Mouse (Mus musculus): ENCODE data around the gene Foxa3. TPM values are rescaled to one million over a fixed set of nuclear protein-coding genes. Genes with fewer than 3 reads are reported as not detected.

Gene Foxa3
- polyA plus RNA-seq (2015; fragmentation: Nextera tagmentation; extraction: Ambion mirVana), result 0.22 TPM in 1 of 2 replicates, not detected in the other

DNA sequence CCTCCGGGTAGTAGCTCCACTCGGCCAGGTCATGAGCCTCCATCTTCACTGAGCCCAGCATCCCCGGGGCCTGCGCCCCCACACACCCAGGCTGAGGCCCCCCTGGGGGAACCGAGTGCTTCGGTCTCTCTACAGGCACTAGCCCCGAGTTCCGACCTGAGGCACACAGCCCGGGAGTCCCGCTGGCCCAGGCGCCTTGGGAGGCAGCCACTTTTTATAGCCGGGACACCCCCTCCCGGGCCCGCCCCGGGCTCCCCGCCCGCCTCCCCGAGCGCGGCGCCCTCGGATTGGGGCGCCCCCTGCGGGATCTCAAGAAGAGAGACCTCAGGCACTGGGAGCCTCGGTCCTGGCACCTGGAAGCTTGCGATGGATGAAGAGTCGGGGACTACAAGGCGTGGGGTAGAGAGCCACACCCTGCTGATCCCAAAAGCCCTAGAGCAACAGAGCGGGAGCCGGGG lies at the start of gene Foxa3:
Gene Foxa3, minus strand, starts transcription at position 182 of the 458 bp plus-strand sequence.

DNA sequence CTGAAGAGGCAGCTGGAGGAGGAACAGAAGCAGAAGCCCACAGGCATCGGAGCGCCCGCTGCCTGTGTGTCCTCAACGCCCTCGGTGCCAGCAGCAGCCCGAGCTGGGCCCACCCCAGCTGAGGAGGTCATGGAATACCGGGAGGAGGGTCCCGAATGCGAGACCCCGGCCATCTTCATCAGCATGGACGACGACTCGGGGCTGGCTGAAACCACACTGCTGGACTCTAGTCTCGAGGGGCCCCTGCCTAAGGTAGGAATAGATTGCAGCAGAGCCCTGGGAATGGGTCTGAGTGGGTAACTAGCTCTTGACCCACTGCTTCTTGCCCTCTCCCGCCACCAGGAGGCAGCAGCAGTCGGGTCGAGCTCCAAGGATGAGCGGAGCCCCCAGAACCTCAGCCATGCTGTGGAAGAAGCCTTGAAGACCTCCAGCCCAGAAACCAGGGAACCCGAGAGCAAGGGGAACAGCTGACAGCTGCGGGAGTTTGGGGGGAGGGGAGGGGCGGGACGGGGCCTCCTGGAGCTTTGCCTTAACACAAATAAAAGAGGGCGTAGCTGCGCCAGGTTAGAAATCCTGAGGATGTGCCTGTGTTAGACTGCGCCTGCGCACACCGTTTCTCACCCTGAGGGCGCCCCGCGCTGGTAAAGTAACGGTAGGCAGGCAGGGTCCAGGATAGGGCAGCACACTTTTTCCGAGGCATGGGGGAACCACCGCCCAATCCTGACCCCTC lies 30.9 kb upstream of the Foxa3 start, which contains the start of gene Rsph6a:
Gene Rsph6a, plus strand, starts transcription at position 644 of the 730 bp plus-strand sequence.

DNA sequence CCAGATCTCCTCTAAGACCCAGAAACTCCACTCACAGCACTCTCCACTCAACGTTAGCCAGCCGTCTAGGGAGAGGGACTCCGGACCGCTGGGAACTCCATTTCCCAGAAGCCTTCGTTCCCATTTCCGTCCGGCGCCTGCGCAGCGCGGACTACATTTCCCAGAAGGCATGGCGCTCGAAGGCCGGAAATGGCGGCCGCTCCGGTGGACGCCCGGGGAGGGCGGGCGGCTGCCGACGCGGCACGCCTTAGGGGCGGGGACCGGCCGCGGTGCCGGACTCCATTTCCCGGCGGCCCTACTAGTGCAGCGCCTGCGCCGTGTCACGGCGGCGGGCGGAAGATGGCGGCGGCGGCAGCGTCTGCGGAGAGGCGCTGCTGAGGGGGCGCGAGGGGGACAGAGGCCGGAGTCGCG lies 763 bp upstream of the Foxa3 start, which contains the start of gene Sympk:
Gene Sympk, plus strand, starts transcription at position 282 of the 411 bp plus-strand sequence.

DNA sequence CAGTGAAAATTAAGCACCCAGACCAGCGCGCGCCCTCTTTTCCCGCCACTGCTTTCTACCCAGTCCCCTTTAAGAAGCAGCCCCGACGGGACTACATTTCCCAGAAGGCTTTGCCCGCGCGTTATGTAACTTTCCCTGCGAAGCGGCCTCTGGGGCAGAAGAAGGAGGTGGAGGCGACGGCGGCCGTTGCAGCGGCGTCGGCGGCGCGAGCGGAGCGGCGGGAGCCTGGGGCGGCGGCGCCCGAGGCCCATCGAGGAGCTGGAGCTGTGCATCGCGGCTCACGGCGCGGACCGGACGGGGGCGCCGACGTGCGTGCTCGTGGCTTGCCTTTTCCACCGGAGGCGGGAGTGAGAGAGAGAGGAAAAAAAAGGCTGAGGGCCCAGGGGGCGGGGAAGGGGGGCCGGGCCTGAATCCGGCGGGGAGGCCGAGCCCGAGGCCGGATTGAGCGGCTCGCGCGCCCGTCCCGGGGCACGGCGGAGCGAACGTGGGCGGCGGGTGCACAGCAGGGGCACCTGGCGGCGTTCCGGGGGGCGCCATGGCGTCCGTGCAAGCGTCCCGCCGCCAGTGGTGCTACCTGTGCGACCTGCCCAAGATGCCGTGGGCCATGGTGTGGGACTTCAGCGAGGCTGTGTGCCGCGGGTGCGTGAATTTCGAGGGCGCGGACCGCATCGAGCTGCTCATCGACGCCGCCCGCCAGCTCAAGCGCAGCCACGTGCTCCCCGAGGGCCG lies 19.3 kb downstream of the Foxa3 start, which contains the start of gene Irf2bp1:
Gene Irf2bp1, plus strand, starts transcription at position 143 of the 729 bp plus-strand sequence.

DNA sequence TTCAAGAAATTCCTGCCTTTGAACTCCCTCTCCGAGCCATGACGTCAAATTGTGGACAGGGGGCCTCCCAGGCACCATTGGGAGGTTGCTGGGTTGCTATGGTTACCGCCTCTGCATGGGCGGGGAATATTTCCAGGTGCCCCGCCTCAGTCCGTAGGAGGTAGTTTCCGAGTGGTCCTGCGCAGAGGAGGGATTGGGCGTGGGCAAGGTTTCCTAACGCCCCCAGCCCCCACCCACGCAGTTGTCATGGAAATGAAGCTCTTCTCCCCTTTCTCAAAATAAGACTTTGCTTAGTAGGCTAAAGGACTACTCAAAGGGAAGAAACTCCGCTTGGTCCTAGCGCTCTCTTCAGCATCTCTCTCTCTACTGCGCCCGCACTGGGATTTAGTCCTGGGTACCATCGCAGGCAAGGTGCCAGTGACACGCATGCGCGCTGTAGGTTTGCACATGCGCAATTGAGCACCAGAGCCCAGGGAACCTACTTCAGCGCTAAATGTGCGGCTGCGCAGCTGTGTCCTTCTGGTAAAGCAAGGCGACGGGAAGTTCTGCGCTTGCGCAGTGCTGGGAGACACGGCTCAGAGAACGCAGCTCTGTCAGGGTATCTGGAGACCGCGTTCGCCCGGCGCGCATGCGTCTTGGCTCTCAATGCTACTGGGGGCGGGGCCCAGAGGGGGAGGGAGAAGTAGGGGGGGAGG lies 32.6 kb downstream of the Foxa3 start, which contains the start of gene Mypop:
Gene Mypop, plus strand, starts transcription at position 645 of the 695 bp plus-strand sequence.

DNA sequence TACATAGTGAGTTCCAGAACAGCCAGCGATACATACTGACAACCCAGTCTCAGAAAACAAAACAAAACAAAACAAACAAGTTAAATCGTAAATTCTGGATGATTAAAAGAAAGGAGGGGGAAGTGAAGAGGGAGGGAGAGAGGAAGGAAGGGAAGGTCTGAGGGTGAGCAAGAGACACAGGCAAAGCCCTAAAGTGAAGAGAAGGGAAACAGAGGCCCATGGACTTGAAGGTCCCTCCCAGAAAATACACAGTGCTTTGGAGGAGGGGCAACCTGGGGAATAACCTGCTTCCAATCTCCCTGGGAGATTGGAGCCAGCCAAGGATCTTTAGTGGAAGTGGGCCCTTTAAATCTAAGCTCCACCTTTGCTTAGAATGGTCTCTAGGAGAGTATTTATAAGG lies 36.2 kb downstream of the Foxa3 start, which contains the start of gene Nanos2:
Gene Nanos2, plus strand, starts transcription at position 301 of the 400 bp plus-strand sequence.

Other genes with a start within 250 kb of the Foxa3 start
- not detected in 2 replicates for gene Psg19, start 225.0 kb downstream of the Foxa3 start, polyA plus RNA-seq (2015; fragmentation: Nextera tagmentation; extraction: Ambion mirVana)
- not detected in 2 replicates for gene Psg17, start 201.9 kb downstream of the Foxa3 start, polyA plus RNA-seq (2015; fragmentation: Nextera tagmentation; extraction: Ambion mirVana)
- 0.94 and 1.0 TPM in 2 replicates for gene Mill2, start 183.6 kb downstream of the Foxa3 start, polyA plus RNA-seq (2015; fragmentation: Nextera tagmentation; extraction: Ambion mirVana)
- gene Pglyrp1, start 152.2 kb downstream of the Foxa3 start, polyA plus RNA-seq (2015; fragmentation: Nextera tagmentation; extraction: Ambion mirVana), result 1.4 and 1.9 TPM in 2 replicates
- gene Ccdc61, start 113.1 kb downstream of the Foxa3 start, polyA plus RNA-seq (2015; fragmentation: Nextera tagmentation; extraction: Ambion mirVana), result 11.4 and 14.7 TPM in 2 replicates
- 0.29 and 0.33 TPM in 2 replicates for gene Nova2, start 97.7 kb downstream of the Foxa3 start, polyA plus RNA-seq (2015; fragmentation: Nextera tagmentation; extraction: Ambion mirVana)
- not detected in 2 replicates for gene Nanos2, start 36.1 kb downstream of the Foxa3 start, polyA plus RNA-seq (2015; fragmentation: Nextera tagmentation; extraction: Ambion mirVana)
- gene Mypop, start 32.3 kb downstream of the Foxa3 start, polyA plus RNA-seq (2015; fragmentation: Nextera tagmentation; extraction: Ambion mirVana), result 1.3 and 1.5 TPM in 2 replicates
- 12.3 and 16.4 TPM in 2 replicates for gene Irf2bp1, start 19.5 kb downstream of the Foxa3 start, polyA plus RNA-seq (2015; fragmentation: Nextera tagmentation; extraction: Ambion mirVana)
- 16.8 and 18.7 TPM in 2 replicates for gene Sympk, start 839 bp upstream of the Foxa3 start, polyA plus RNA-seq (2015; fragmentation: Nextera tagmentation; extraction: Ambion mirVana)
- not detected in 2 replicates for gene Rsph6a, start 31.2 kb upstream of the Foxa3 start, polyA plus RNA-seq (2015; fragmentation: Nextera tagmentation; extraction: Ambion mirVana)
- 14.4 and 14.7 TPM in 2 replicates for gene Dmwd, start 52.7 kb upstream of the Foxa3 start, polyA plus RNA-seq (2015; fragmentation: Nextera tagmentation; extraction: Ambion mirVana)
- 145 and 149 TPM in 2 replicates for gene Dmpk, start 60.3 kb upstream of the Foxa3 start, polyA plus RNA-seq (2015; fragmentation: Nextera tagmentation; extraction: Ambion mirVana)
- 3.9 and 4.8 TPM in 2 replicates for gene Six5, start 71.1 kb upstream of the Foxa3 start, polyA plus RNA-seq (2015; fragmentation: Nextera tagmentation; extraction: Ambion mirVana)
- gene Gm4969, start 94.8 kb upstream of the Foxa3 start, polyA plus RNA-seq (2015; fragmentation: Nextera tagmentation; extraction: Ambion mirVana), result 0.30 and 0.65 TPM in 2 replicates
- 5.7 and 6.0 TPM in 2 replicates for gene Fbxo46, start 96.3 kb upstream of the Foxa3 start, polyA plus RNA-seq (2015; fragmentation: Nextera tagmentation; extraction: Ambion mirVana)
- gene Qpctl, start 125.8 kb upstream of the Foxa3 start, polyA plus RNA-seq (2015; fragmentation: Nextera tagmentation; extraction: Ambion mirVana), result 7.6 and 8.3 TPM in 2 replicates
- gene Snrpd2, start 126.2 kb upstream of the Foxa3 start, polyA plus RNA-seq (2015; fragmentation: Nextera tagmentation; extraction: Ambion mirVana), result 73.1 and 81.1 TPM in 2 replicates
- gene Gipr, start 142.6 kb upstream of the Foxa3 start, polyA plus RNA-seq (2015; fragmentation: Nextera tagmentation; extraction: Ambion mirVana), result 0.15 and 0.72 TPM in 2 replicates
- 4.9 and 5.0 TPM in 2 replicates for gene Eml2, start 152.9 kb upstream of the Foxa3 start, polyA plus RNA-seq (2015; fragmentation: Nextera tagmentation; extraction: Ambion mirVana)
- 1.3 TPM in 2 replicates for gene Gpr4, start 189.0 kb upstream of the Foxa3 start, polyA plus RNA-seq (2015; fragmentation: Nextera tagmentation; extraction: Ambion mirVana)
- 22.8 and 24.1 TPM in 2 replicates for gene Opa3, start 204.8 kb upstream of the Foxa3 start, polyA plus RNA-seq (2015; fragmentation: Nextera tagmentation; extraction: Ambion mirVana)
- 41.2 and 52.3 TPM in 2 replicates for gene Vasp, start 248.3 kb upstream of the Foxa3 start, polyA plus RNA-seq (2015; fragmentation: Nextera tagmentation; extraction: Ambion mirVana)